Mouse (Mus musculus) frontal cortex, postnatal 36 days (tissue): ENCODE data around the gene Runx2.
A peak's percentile ranks its signal among the peaks of the same experiment; 100 is the strongest.

Experiments used
- DNase-seq, 2 experiments: peaks; one replicate each; pipeline ENCODE4 v3.0.0; 2022; ENCODE audit warnings: low spot score in 2 of 2

Runx2 gene

DNA sequence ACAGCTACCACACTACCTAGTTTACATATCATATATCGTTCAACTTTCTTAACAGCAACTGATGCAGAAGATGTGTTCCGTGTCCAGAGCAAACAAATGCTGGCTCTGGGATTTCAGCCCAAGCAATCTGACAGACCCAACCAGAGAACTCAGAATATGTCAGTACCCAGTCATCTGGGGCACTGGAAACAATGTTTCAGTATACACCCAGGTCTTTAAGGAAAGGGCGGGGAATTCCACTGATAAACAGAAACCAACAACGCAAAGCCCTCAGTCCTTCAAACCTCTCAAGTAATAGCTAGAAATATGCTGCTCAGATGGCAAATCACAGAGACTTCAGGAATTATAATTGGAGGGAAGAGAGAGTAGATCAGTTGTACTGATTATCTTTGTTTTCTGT is 100.5 kb downstream of the Runx2 start:
- no peak for DNase-seq

GRCm38 (mm10) chr17:44713404-44713803 is 101.2 kb downstream of the Runx2 start:
- DNase-seq = no peak

DNA sequence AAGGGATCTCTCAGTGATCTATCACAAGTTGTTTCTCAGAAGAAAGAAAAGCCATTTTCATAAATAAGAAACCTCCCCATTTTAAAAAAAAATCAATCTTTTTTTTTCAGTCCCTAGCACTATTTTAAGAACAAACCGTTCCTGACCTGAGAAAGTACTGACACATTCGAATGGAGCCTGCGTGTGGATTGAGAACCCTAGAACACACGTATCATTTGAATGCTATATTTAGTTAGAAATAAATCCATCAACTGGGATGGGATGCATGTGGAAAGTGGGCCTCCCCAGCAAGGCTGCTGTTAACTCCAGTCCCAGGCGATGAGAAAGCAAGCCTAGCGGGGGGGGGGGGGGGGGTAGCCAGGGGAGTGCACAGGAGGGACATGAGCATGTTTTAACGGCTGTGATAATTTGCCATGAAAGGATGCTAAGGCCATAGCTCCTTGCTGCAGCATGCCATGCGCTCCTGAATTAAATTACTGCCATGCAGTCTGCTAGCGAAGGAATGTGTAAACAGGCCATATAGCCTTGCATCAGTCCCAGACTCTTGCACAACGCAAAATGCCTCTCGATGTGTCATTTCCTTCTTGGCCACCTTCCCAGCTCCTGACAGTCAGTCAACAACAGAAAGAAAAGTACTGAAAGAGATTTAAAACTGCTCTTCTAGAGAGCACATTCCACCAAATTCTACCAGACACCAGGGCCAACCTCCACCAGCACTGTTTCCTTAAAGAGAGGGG is 104.9 kb downstream of the Runx2 start:
- peak; percentile 37 to 57 for DNase-seq

- no peak for DNase-seq
Observed at GRCm38 (mm10) chr17:44707956-44708355, 106.6 kb downstream of the Runx2 start.

- DNase-seq = no peak
Observed at GRCm38 (mm10) chr17:44706531-44706930, 108.1 kb downstream of the Runx2 start.

GRCm38 (mm10) chr17:44702506-44703298 is 111.9 kb downstream of the Runx2 start:
- DNase-seq = no peak

GRCm38 (mm10) chr17:44701531-44701930 is 113.1 kb downstream of the Runx2 start:
- no peak for DNase-seq

- no peak for DNase-seq
Observed at GRCm38 (mm10) chr17:44700326-44700725, 114.3 kb downstream of the Runx2 start.

- no peak for DNase-seq
Observed at GRCm38 (mm10) chr17:44697053-44697452, 117.5 kb downstream of the Runx2 start.

DNA sequence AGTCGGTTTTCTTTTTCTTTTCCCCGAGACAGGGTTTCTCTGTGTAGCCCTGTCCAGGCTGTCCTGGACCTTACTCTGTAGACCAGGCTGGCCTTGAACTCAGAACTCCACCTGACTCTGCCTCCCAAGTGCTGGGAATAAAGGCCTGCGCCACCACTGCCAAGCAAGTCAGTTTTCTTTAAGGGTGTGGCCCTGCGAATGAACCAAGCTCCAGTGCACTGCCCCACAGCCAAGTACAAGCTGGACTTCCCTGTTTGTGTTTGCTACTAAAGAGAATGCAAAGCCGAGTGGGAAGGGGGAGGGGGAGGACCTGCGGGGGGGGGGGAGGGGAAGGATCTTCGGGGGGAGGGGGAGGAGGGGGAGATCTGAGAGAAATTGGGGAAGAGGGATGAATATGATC is 121.0 kb downstream of the Runx2 start:
- DNase-seq = no peak

DNA sequence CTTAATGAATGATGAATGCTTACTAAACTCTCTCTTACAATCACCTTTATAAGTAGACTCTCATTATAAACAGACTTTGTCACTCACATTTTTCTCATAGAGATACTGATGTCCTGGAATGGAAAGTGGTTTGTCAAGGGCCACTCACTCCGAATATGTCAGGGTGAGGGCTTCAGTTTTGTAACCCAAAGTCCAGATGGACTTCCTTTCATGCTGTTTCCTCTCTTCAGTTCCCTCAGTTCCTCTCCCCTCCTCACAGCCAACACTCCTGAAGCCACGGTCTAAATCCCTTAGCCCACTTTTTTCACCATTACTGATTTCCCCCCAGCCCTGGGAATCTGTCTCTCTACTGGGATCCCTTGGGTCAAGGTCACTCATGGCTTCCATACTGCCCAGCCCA is 123.1 kb downstream of the Runx2 start:
- DNase-seq = no peak

GRCm38 (mm10) chr17:44690410-44691035 is 124.1 kb downstream of the Runx2 start:
- no peak for DNase-seq

- DNase-seq = no peak
Observed at GRCm38 (mm10) chr17:44688306-44688705, 126.3 kb downstream of the Runx2 start.

DNA sequence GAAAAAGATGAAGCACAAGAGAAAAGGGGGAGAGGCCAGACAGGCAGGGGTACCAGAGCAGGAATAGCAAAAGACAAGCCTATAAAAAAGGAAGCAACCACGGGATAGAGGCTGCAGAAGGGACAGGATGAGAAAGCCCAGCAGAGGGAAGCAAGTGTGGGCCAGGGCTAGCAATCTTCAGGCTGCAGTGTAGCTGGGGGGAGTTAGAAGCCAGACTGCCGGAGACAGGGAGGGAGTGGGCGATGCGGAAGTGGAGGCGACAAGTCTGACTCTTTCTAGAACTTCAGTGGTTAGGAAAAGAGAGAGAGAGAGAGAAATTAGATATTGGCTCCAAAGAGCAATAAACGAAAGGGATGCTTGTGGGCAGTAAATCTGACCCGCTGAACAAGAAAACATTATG is 129.1 kb downstream of the Runx2 start:
- DNase-seq = peak; percentile 51 to 63

- DNase-seq = no peak
Observed at GRCm38 (mm10) chr17:44683026-44683425, 131.6 kb downstream of the Runx2 start.

GRCm38 (mm10) chr17:44677782-44678181 is 136.8 kb downstream of the Runx2 start:
- no peak for DNase-seq

DNA sequence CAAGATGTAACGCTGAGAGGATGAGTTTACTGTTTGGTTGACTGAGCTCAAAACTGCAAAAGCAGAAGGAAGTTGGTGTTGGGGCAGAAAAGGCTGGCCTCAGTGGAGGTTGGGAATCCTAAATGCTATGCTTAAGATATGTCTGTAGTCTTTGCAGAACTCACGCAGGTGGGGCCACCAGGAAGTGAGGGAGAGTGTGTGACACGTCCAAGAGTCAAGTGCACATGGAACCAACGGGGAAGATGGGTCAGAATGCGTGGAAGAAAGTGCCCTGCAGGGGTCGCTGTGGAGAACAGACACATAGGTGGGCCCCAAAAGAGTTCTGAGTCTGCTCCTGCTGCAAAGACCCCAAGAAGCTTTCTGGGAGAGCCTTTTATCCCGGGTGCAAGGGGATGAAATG is 141.8 kb downstream of the Runx2 start:
- DNase-seq = no peak

GRCm38 (mm10) chr17:44671946-44672692 is 142.5 kb downstream of the Runx2 start:
- peak; percentile 77 to 78 for DNase-seq

DNA sequence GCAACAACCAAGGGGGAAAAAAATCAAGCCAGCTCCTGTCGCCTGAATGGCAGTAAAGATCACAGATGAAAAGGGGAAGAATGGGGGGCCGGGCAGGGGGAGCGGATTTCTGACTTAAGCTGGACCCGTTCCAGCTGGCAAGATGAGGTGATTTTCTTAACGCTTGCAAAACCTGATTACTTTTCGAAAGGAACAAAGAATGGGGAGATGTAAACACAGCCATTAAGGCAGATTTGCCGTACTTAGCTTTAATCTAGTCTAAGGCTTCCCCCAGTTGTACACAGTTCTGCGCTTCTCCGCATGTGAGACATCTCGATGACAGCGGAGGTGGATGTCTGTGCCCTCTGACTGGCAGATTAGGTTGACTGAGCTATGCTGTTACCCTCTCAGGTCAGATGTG is 144.6 kb downstream of the Runx2 start:
- no peak for DNase-seq

- no peak for DNase-seq
Observed at GRCm38 (mm10) chr17:44667346-44667745, 147.3 kb downstream of the Runx2 start.

- DNase-seq = no peak
Observed at GRCm38 (mm10) chr17:44663872-44664271, 150.7 kb downstream of the Runx2 start.

DNA sequence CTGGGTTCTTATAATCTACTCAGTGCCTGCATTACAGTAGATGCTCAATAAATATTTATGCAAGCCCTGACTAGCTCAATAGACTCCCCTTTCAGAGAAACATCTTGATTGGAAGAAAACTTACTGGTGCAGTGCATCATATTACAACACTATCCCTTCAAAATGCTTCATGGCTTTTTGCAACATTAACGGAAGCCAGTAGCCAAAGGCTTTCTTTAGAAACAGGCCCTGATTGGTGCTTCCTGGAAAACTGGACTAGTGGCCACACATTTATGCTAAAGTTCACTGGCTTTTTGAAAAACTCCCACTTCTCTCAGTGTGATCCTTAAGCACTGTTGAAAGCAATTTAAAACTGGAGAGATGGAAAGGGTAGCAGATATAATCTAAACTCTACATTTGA is 151.4 kb downstream of the Runx2 start:
- no peak for DNase-seq
